Mouse (Mus musculus) E14TG2a.4 (cell line): ENCODE results near the gene Lrwd1.

Experiments used
- CTCF ChIP-seq: conservative IDR thresholded peaks from 2 replicates; pipeline ENCODE4 v1.5.1; 2014; ENCODE audit warnings: low read length
- NANOG ChIP-seq: IDR thresholded peaks from 2 replicates; pipeline ENCODE4 v1.6.1; 2014; ENCODE audit warnings: borderline replicate concordance, low read length, mixed read lengths

GRCm38 (mm10) chr5:136144606-136145430 is 8.9 kb upstream of the Lrwd1 start:
- TF ChIP-seq CTCF (no peak), NANOG (no peak)
